Mouse (Mus musculus) limb, embryonic 10.5 days (tissue): ENCODE measurements around the gene Tbc1d20. TPM values are rescaled to one million over a fixed set of nuclear protein-coding genes. Genes with fewer than 3 reads are reported as not detected.
"Not testable (repeated sequence)": the region's sequence is repeated elsewhere in the genome, so short reads cannot be mapped to it uniquely, and the experiment has no call there.

Experiments
- DNase-seq: peaks from one replicate; pipeline ENCODE4 v3.0.0-alpha.2; 2017; ENCODE audit warnings: low spot score
- H3K27ac ChIP-seq: fragments of 300-500 bp; sonication (generic); 2 replicates; pipeline ENCODE4 v1.5.1; 2016; ENCODE audit warnings: mild to moderate bottlenecking
- H3K27me3 ChIP-seq: fragments of 300-500 bp; sonication (generic); 2 replicates; pipeline ENCODE4 v1.6.1; 2016; ENCODE audit warnings: low read depth, mild to moderate bottlenecking; ENCODE audit not compliant: poor library complexity, severe bottlenecking
- H3K36me3 ChIP-seq: fragments of 300-500 bp; sonication (generic); 2 replicates; pipeline ENCODE4 v1.6.1; 2016; ENCODE audit warnings: mild to moderate bottlenecking, moderate library complexity
- H3K4me1 ChIP-seq: fragments of 300-500 bp; sonication (generic); 2 replicates; pipeline ENCODE4 v1.6.1; 2016
- H3K4me3 ChIP-seq: fragments of 300-500 bp; sonication (generic); 2 replicates; pipeline ENCODE4 v1.5.1; 2016; ENCODE audit warnings: mild to moderate bottlenecking, moderate library complexity
- H3K9me3 ChIP-seq: fragments of 300-500 bp; sonication (generic); replicated peaks from 2 replicates; pipeline ENCODE4 v1.6.1; 2016; ENCODE audit warnings: mild to moderate bottlenecking
- WGBS: fragments of 180-500 bp; shearing (Covaris S2); methylation state at CpG from one replicate; pipeline ENCODE4 v1.1.7; 2016; 5-methylcytosine and 5-hydroxymethylcytosine counted together
- polyA plus RNA-seq: library from polyadenylated mRNA; unstranded; fragments of >200 nt; fragmentation: Nextera tagmentation; extraction: Ambion mirVana; gene quantifications from 2 replicates; pipeline ENCODE4 v1.2.1, GENCODE M21; 2016

Gene Tbc1d20
- polyA plus RNA-seq, 1 experiment from 2014 or later = 37.1 TPM

DNA sequence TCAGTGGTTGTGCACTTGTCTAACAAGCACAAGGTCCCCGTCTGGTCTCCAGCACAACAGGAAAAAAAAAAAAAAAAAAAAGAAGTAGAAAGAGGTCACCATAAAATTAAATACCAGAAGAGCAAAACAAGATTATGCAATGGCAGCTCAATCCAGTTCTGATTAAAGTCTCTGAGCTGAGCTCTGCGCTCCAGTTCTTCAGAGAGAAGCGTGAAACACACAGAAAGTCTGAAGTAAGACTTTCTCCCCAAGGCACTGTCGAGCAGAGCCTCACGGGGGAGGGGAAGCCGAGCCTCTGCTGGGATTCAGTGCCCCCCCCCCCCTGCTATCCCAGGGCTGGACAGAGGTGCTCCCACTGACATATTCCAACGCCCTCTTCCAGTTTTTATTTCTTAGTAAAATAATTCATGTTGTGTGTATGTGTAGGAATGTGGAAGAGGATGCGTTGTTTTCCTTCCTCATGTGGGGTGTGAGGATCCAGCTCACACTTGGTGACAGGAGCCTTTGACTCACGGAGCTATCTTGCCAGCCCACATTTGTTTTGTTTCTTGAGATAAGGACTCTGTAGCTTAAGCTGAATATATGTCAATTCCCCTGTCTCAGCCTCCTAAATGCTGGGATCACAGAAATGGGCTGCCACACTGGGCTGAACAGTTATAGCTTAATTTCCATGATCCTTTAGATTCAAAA is 53.3 kb downstream of the Tbc1d20 start:
- Histone ChIP-seq H3K27ac (no peak overlapping the region), H3K4me3 (no peak overlapping the region), H3K9me3 (no peaks in the 10 kb centered on the region), H3K4me1 (peaks cover 23% of the 10 kb centered on the region), H3K27me3 (peaks cover 34% of the 10 kb centered on the region), H3K36me3 (no peaks in the 10 kb centered on the region)
- DNase-seq = no peak
- 45% methylated on average over 9 of the region's 9 CpGs for whole genome bisulfite sequencing

DNA sequence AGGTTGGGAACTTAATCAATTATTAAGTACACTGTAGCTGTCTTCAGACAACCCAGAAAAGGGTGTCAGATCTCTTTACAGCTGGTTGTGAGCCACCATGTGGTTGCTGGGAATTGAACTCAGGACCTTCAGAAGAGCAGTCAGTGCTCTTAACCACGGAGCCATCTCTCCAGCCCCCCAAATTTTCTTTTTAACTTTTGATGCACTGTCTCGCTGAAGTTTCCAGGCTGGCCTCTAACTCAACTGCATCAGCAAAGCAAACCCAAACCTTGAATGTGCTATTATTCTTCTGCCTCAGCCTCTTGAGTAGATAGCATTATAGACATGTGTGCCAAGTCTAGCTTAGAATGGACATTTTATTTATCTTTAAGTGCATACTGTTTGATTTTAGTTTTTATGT is 54.1 kb downstream of the Tbc1d20 start:
- Histone ChIP-seq H3K4me1 (peaks cover 23% of the 10 kb centered on the region), H3K36me3 (no peaks in the 10 kb centered on the region), H3K9me3 (no peaks in the 10 kb centered on the region), H3K27ac (no peak overlapping the region), H3K4me3 (no peak overlapping the region), H3K27me3 (peaks cover 26% of the 10 kb centered on the region)
- DNase-seq = no peak
- 80% methylated on average over 2 of the region's 2 CpGs for WGBS

DNA sequence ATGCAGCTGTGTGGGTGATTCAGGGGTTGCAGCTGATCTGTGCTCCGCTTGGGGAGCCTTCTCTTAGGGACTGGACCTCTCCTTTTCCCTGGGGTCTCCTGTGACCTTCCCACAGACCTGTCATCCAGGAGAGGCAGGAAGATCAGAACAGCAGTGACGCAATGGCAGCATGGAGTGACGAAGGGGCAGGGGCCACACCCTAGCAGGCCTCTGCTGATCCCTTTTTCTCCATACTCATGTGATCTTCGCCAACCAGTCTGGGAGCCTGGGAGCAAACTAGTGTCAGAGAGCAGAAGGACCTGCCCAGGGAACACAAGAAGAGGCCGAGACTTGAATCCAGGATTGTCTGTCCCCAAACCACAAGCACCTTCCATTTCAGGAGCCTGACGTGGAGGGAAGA is 55.6 kb downstream of the Tbc1d20 start:
- H3K9me3 ChIP-seq = no peaks in the 10 kb centered on the region
- no peak overlapping the region for H3K4me3 ChIP-seq
- H3K36me3 ChIP-seq = no peaks in the 10 kb centered on the region
- H3K4me1 ChIP-seq = peaks cover 9% of the 10 kb centered on the region
- no peak for DNase-seq
- no peak overlapping the region for H3K27ac ChIP-seq
- WGBS = 72% methylated on average over 6 of the region's 6 CpGs
- peaks cover 17% of the 10 kb centered on the region for H3K27me3 ChIP-seq

DNA sequence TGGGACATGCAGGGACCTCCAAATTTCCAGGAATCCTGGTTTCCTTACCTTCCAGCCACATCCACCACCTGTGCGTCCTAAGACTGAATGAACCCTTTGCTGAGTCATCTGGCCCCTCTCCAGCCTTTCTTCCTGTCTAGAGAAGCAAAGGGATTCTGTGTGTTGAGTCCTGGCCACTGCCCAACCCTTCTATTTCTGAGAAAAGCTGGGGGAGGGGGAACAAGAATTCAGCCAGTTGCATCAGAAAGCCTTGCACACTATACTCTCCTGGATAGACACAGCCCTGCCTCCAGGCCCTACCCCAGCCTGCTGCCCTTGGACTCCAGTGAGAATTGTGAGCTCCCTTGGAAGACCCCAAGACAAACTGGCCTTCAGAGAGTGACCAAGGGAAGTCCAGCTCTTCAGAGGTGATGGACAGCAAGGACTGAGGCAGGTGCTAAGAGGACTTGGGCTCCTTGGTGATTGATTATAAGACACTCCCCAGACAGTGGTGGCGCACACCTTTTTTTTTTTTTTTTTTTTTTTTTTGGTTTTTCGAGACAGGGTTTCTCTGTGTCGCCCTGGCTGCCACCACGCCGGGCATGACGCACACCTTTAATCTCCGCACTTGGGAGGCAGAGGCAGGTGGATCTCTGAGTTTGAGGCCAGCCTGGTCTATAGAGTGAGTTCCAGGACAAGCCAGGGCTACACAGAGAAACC is 56.4 kb downstream of the Tbc1d20 start:
- Histone ChIP-seq H3K27me3 (peaks cover 9% of the 10 kb centered on the region), H3K27ac (no peak overlapping the region), H3K4me3 (no peak overlapping the region), H3K9me3 (no peaks in the 10 kb centered on the region), H3K36me3 (no peaks in the 10 kb centered on the region), H3K4me1 (peaks cover 6% of the 10 kb centered on the region; the same call in 1 of the 2 replicates)
- DNase-seq = no peak
- WGBS = 91% methylated on average over 8 of the region's 8 CpGs

DNA sequence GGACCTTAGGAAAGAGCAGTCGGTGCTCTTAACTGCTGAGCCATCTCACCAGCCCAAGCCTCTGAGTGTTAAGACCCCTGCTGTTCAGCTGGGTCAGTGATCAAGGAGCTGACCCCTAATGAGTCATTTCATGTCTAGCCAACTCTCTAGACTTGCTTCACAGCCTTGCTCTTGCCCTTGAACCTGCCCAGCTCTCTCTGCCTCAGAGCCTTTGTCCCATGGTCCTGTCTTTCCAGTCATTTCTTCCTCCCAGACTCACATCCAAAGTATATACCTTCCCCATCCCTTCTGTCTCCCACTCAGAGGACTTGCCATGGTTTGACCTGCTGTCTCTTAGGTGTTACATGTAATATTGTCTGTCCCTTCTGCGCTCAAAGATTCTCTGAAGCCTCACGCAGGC is 63.6 kb downstream of the Tbc1d20 start:
- Histone ChIP-seq H3K27ac (no peak overlapping the region), H3K9me3 (no peaks in the 10 kb centered on the region), H3K36me3 (no peaks in the 10 kb centered on the region), H3K4me3 (no peak overlapping the region), H3K4me1 (no peaks in the 10 kb centered on the region), H3K27me3 (no peaks in the 10 kb centered on the region)
- 88% methylated on average over 3 of the region's 3 CpGs for WGBS
- DNase-seq = no peak

DNA sequence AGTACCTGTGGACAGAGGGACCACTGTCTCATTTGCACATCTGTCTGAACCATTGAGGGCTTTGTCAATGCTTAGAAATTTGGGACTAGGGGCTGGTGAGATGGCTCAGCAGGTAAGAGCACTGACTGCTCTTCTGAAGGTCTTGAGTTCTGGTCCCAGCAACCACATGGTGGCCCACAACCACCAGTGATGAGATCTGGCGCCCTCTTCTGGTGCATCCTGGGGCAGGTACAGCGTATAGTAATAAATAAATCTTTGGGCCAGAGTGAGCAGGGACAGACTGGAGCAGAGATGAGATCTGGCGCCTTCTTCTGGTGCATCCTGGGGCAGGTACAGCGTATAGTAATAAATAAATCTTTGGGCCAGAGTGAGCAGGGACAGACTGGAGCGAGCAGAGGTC is 65.3 kb downstream of the Tbc1d20 start:
- H3K27ac ChIP-seq, H3K36me3 ChIP-seq, H3K4me3 ChIP-seq, H3K27me3 ChIP-seq, H3K9me3 ChIP-seq, DNase-seq, H3K4me1 ChIP-seq: not testable (repeated sequence)
- 75% methylated on average over 5 of the region's 5 CpGs for WGBS

DNA sequence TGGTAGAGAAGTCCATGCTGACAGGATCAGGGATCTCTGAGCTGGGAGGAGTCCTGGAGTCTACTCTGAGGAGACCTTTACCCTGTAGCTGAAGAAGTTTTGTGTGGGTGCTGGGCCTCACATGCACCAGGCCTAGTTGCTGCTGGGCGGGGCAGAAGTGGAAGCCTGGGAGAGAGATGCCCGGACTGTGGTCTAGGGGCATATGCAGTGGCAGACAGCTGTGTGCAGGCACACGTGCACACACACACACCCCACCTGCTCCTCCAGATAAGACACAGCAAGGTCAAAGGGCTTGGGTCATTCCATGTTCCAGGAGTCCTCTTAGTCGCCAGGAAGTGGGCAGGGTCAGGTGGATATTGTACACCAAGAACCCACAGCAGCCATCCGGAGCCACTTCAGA is 66.0 kb downstream of the Tbc1d20 start:
- no peak for DNase-seq
- no peaks in the 10 kb centered on the region for H3K36me3 ChIP-seq
- no peaks in the 10 kb centered on the region for H3K27me3 ChIP-seq
- 76% methylated on average over 5 of the region's 5 CpGs for WGBS
- H3K4me3 ChIP-seq = no peak overlapping the region
- no peak overlapping the region for H3K27ac ChIP-seq
- no peaks in the 10 kb centered on the region for H3K9me3 ChIP-seq
- H3K4me1 ChIP-seq = peaks cover 7% of the 10 kb centered on the region; the same call in 1 of the 2 replicates

DNA sequence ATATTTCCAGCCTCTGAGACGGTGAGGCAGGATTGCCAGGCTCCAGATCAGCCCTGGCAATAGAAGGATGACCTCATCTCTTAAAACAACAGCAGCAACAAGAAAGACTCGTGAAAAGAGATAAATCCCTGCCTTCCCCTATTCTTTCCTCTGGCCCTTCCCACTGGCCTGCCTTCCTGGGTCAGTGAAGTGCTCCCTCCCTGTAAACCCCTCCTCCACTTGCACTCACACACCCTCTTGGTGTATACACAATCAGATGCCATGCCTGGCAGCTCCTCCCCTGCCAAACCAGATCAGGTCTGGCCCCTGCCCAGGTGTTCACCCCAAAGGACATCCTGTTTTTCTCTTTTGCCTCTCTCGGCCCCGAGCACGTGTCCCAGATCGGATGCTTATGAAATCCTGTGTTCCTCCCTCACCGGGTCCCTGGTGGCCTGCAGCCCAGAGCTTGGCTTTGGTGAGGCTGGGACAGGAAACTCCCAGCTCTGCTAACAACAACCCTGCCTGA is 66.7 kb downstream of the Tbc1d20 start:
- WGBS = 71% methylated on average over 7 of the region's 7 CpGs
- no peak overlapping the region for H3K4me3 ChIP-seq
- no peaks in the 10 kb centered on the region for H3K27me3 ChIP-seq
- H3K4me1 ChIP-seq = peaks cover 7% of the 10 kb centered on the region; the same call in 1 of the 2 replicates
- DNase-seq = no peak
- no peaks in the 10 kb centered on the region for H3K9me3 ChIP-seq
- H3K36me3 ChIP-seq = no peaks in the 10 kb centered on the region
- H3K27ac ChIP-seq = no peak overlapping the region

DNA sequence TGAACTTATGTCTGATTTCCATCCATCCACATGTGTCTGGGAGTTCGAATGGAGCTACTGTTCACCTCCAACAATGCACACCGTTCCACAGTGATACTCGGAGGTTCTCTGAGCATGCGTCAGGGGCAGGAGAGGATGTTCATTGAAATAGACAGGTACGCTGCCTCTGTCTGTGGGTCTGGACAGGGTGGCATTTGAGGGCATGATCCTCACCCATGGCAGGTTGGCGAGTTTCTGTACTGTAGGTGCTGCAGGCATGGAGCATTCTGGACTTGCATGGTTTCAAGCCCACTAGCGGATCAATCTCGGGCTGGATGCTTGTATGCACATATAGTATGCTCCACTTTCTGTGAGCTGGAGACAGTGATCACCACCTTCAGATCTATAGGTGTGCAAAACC is 67.6 kb downstream of the Tbc1d20 start:
- Histone ChIP-seq H3K36me3 (no peaks in the 10 kb centered on the region), H3K27me3 (no peaks in the 10 kb centered on the region), H3K4me1 (peaks cover 7% of the 10 kb centered on the region; the same call in 1 of the 2 replicates), H3K27ac (no peak overlapping the region), H3K9me3 (no peaks in the 10 kb centered on the region), H3K4me3 (no peak overlapping the region)
- DNase-seq = no peak
- 90% methylated on average over 8 of the region's 8 CpGs for WGBS

Other genes with a start within 250 kb of the Tbc1d20 start
- gene Scrt2, start 212.3 kb upstream of the Tbc1d20 start, polyA plus RNA-seq = not detected in 2 replicates
- gene Srxn1, start 188.3 kb upstream of the Tbc1d20 start, polyA plus RNA-seq = 8.0 and 9.6 TPM in 2 replicates
- 27.3 and 29.8 TPM in 2 replicates for gene Tcf15, start 150.3 kb upstream of the Tbc1d20 start, polyA plus RNA-seq
- gene Csnk2a1, start 67.0 kb upstream of the Tbc1d20 start, polyA plus RNA-seq = 77.4 and 77.6 TPM in 2 replicates
- 85.8 and 92.6 TPM in 2 replicates for gene Rbck1, start 38.8 kb downstream of the Tbc1d20 start, polyA plus RNA-seq
- gene Trib3, start 50.2 kb downstream of the Tbc1d20 start, polyA plus RNA-seq = 2.6 and 3.2 TPM in 2 replicates
- 0.59 and 1.4 TPM in 2 replicates for gene Nrsn2, start 82.8 kb downstream of the Tbc1d20 start, polyA plus RNA-seq
- gene Sox12, start 104.2 kb downstream of the Tbc1d20 start, polyA plus RNA-seq = 9.9 and 11.8 TPM in 2 replicates
- 64.9 and 67.2 TPM in 2 replicates for gene Zcchc3, start 121.2 kb downstream of the Tbc1d20 start, polyA plus RNA-seq
- gene 6820408C15Rik, start 121.8 kb downstream of the Tbc1d20 start, polyA plus RNA-seq = 0.40 and 0.61 TPM in 2 replicates
- gene Defb23, start 170.8 kb downstream of the Tbc1d20 start, polyA plus RNA-seq = not detected in 2 replicates
- gene Defb20, start 183.2 kb downstream of the Tbc1d20 start, polyA plus RNA-seq = not detected in 2 replicates
- gene Defb22, start 196.3 kb downstream of the Tbc1d20 start, polyA plus RNA-seq = not detected in 2 replicates
- gene Defb26, start 217.9 kb downstream of the Tbc1d20 start, polyA plus RNA-seq = not detected in 2 replicates
- not detected in 2 replicates for gene Defb28, start 224.4 kb downstream of the Tbc1d20 start, polyA plus RNA-seq
- gene Defb29, start 246.3 kb downstream of the Tbc1d20 start, polyA plus RNA-seq = not detected in 2 replicates